Mouse (Mus musculus): ENCODE results near the gene Gm3880. TPM values are rescaled to one million over a fixed set of nuclear protein-coding genes. Genes with fewer than 3 reads are reported as not detected.

Gm3880 gene
- polyA plus RNA-seq, 1 experiment from 2014 or later: not detected

Other genes with a start within 250 kb of the Gm3880 start
- 8.7 and 9.7 TPM in 2 replicates for gene Hdac8, start 181.6 kb downstream of the Gm3880 start, polyA plus RNA-seq (2015; fragmentation: Nextera tagmentation; extraction: Ambion mirVana)
- 9.1 and 9.7 TPM in 2 replicates for gene Phka1, start 42.7 kb downstream of the Gm3880 start, polyA plus RNA-seq (2015; fragmentation: Nextera tagmentation; extraction: Ambion mirVana)
- not detected in 2 replicates for gene Gm9112, start 20.7 kb upstream of the Gm3880 start, polyA plus RNA-seq (2015; fragmentation: Nextera tagmentation; extraction: Ambion mirVana)
- gene Dmrtc1b, start 20.9 kb upstream of the Gm3880 start, polyA plus RNA-seq (2015; fragmentation: Nextera tagmentation; extraction: Ambion mirVana): not detected in 2 replicates
- not detected in 2 replicates for gene Dmrtc1c1, start 116.0 kb upstream of the Gm3880 start, polyA plus RNA-seq (2015; fragmentation: Nextera tagmentation; extraction: Ambion mirVana)
- not detected in 2 replicates for gene Dmrtc1c2, start 167.6 kb upstream of the Gm3880 start, polyA plus RNA-seq (2015; fragmentation: Nextera tagmentation; extraction: Ambion mirVana)
- gene 1700031F05Rik, start 181.0 kb upstream of the Gm3880 start, polyA plus RNA-seq (2015; fragmentation: Nextera tagmentation; extraction: Ambion mirVana): not detected in 2 replicates
- gene Dmrtc1a, start 221.7 kb upstream of the Gm3880 start, polyA plus RNA-seq (2015; fragmentation: Nextera tagmentation; extraction: Ambion mirVana): 1.0 and 1.5 TPM in 2 replicates
- gene 1700011M02Rik, start 221.9 kb upstream of the Gm3880 start, polyA plus RNA-seq (2015; fragmentation: Nextera tagmentation; extraction: Ambion mirVana): not detected in 2 replicates
- gene 1700018G05Rik, start 241.4 kb upstream of the Gm3880 start, polyA plus RNA-seq (2015; fragmentation: Nextera tagmentation; extraction: Ambion mirVana): 0.64 TPM in 1 of 2 replicates, not detected in the other